Mouse (Mus musculus) large intestine, adult 2 months (tissue): ENCODE measurements around the gene Mrpl52. TPM values are rescaled to one million over a fixed set of nuclear protein-coding genes. Genes with fewer than 3 reads are reported as not detected.

Experiments used
- DNase-seq: peaks from one replicate; pipeline ENCODE4 v3.0.0-alpha.2; 2012; ENCODE audit warnings: low read depth, low spot score
- WGBS: fragments of 180-500 bp; shearing (Covaris S2); methylation state at CpG from one replicate; pipeline ENCODE4 v1.1.7; 2018; 5-methylcytosine and 5-hydroxymethylcytosine counted together
- polyA plus RNA-seq: library from polyadenylated mRNA; depleted of rRNA; stranded (reverse); fragments of >200 nt; gene quantifications from 2 replicates; pipeline ENCODE4 v1.2.3, GENCODE M21; 2012

The Mrpl52 gene
- polyA plus RNA-seq, 1 experiment: 345 TPM

- no peak for DNase-seq
- whole genome bisulfite sequencing: 19% methylated on average over 17 of the region's 17 CpGs
These were observed 16.5 kb upstream of the Mrpl52 start for GRCm38 (mm10) chr14:54409980-54410810.

DNA sequence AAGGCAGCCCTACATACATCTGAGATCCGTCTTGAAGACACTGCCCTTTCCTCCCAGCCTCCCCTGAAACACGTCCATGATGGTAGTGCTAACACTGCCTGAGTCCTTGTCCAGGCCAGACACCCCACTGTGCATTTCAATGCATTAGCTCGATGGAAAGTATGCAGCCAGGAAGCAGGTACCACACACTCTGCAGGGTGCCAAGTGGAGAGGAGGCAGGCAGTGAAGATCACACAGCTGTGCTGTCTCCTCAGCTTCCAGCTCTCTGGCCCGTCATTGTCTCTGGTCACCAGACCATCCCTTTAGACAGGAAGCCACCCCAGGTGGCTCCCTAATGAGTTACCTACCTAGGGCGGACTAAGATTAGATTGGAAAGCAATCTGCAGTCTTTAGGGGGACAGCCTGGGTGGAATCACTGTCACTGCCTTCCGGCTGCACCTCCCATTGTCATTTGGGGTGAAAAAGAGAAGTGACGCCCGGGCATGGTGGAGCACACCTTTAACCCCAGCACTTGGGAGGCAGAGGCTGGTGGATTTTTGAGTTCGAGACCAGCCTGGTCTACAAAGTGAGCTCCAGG lies 14.6 kb upstream of the Mrpl52 start:
- no peak for DNase-seq
- 80% methylated on average over 9 of the region's 9 CpGs for WGBS

- WGBS: 63% methylated on average over 2 of the region's 2 CpGs
- no peak for DNase-seq
These were observed 14.0 kb upstream of the Mrpl52 start for GRCm38 (mm10) chr14:54412629-54413170.

DNA sequence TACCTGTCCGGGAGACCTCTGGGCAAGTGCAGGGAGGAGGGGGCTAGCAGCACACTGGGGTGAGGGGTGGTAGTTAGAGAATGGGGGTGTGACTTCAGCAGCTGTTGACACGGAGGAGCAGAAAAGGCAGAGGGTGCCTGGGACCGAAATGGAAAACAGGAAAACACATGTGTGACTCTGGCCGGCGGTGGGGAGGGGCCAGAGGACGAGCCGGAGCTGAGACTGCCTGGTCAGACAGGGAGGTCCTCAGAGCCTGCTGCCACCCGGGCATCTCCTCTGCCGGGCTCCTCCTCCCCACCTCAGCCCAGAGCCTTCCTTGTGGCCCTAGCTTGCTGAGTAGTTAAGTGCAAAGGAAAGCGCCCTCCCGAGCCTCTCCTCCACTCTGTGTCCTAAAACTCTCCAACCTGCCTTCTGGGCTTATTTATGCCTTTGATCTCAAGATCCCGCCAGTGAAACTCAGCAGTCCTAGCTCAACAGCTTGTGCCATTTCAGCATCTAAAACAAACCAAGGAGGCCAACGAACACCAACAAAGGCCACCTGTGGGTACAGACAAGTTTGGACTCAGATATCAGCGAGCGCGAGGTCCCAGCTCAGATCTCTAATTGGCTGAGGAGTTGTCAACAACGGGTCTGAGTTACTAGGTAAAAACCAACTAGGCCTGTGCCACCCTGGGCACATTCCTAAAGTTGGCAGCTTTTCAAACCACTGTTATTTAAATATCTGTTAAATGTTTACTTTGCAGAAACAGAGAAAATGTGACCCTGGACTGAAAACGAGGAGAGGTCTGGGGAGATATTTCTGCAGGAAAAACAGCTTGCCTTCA lies 12.6 kb upstream of the Mrpl52 start:
- DNase-seq: no peak
- 9% methylated on average over 18 of the region's 18 CpGs for WGBS

DNA sequence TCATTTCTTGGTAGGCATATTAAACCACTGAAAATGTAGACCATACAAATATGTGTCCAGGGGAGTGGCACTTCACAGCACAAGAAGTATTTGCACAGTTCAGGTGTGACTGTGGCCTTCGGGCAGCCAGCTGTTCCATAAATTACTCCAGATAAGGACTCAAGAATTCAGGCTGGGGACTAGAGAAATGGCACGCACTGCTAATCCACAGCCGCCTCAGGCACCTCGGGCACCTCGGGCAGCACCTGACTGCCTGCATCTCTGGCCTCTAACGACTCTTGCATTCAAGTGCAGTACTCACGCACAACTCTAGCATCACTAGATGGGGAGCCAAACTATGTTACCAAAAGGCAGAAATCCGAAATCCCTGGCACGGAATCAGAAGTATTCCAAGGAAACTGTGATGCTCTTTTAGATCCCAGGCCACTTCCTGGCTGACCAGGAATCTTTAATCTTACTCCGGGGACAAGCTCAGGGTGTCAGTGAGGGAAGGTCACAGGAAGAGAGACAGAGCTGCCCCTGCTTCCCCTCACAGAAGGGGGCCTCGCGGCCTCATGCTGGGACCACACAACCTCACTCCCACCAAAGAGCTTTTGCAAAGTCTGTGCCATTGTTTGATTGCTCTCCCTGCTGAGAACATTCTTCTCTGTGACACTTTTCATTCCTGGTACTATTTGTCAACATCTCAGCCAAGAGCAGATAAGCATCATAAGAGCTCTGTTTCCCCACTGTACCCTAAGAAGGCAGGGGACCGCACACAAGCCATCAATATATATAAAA lies 11.3 kb upstream of the Mrpl52 start:
- DNase-seq: no peak
- 32% methylated on average over 13 of the region's 13 CpGs for WGBS

DNA sequence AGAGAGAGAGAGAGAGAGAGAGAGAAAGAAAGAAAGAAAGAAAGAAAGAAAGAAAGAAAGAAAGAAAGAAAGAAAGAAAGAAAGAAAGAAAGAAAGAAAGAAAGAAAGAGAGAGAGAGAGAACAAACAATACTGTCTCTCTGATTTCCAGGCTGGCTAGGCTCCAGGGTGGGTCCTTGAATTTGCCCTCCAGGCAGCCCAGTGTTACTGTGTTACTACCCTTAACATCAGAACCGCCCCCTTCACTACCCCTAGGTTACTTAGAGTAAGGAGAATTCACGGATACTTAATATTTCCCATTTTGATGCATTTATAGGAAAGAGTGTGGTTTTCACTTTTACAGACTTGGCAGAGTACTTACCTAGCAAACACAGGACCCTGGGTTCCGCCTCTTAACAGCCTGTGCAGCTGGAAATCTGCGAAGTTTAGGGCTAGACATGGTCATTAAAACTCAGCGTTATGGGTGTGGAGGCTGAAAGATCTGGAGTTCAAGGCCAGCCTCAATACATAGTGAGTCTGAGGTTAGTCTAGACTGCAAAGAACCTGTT lies 10.4 kb upstream of the Mrpl52 start:
- WGBS: 41% methylated on average over 5 of the region's 5 CpGs
- no peak for DNase-seq

GRCm38 (mm10) chr14:54416830-54417229 lies 9.9 kb upstream of the Mrpl52 start:
- 78% methylated on average over 4 of the region's 4 CpGs for WGBS
- no peak for DNase-seq

DNA sequence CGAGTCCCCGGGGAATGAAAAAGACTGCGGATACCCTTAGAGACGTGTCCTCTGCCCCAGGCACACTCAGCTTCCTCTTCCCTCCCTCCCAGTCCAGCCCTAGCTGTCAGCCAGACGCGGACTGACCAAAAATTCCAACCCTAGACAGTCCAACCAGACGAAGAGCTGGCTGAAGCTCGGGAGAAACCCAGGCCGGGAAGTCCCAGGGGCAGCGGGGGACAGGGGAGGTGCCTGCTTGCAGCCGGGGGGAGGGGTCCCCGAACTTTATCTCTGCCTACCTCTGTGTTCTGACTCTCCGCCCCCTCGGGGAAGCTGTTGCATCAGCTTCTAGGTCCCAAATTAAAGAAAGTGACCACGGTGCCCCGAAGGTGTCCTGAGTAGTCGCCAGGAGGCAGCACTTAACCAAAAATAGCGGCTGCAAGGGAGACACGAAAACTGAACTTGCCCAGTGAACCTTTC lies 9.1 kb upstream of the Mrpl52 start, which contains the start of gene Slc7a7:
Gene Slc7a7 (minus strand): TSS at position 158 of the 459 bp plus-strand sequence.
- no peak for DNase-seq

GRCm38 (mm10) chr14:54421014-54421413 lies 5.7 kb upstream of the Mrpl52 start:
- DNase-seq: no peak
- whole genome bisulfite sequencing: 46% methylated on average over 2 of the region's 2 CpGs

More for the DNA sequence above, 9.1 kb upstream of the Mrpl52 start, which contains the start of gene Slc7a7:
- 62% methylated on average over 19 of the region's 19 CpGs for WGBS

GRCm38 (mm10) chr14:54423406-54423805 lies 3.3 kb upstream of the Mrpl52 start:
- no peak for DNase-seq
- 62% methylated on average over 5 of the region's 5 CpGs for WGBS

DNA sequence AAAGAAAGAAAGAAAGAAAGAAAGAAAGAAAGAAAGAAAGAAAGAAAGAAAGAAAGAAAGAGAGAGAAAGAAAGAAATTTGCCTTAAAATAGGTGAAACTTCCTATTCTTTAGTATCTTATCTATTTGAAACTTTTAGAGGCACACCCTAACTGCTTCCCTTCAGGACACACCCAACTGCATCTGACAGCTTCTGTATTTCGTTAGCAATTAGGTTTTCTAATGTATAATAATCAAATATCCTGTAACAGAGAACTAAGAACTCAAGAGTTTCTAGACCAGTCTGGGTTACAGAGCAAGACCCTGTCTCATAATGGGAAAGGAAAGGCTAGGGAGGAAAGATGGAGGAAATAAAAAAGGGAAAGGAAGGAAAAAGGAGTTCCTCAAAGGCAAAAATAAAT lies 2.1 kb upstream of the Mrpl52 start:
- no peak for DNase-seq
- 29% methylated on average over 1 of the region's 1 CpGs for WGBS

GRCm38 (mm10) chr14:54425540-54425939 lies 1.2 kb upstream of the Mrpl52 start:
- no peak for DNase-seq
- WGBS: 95% methylated on average over 1 of the region's 1 CpGs

DNA sequence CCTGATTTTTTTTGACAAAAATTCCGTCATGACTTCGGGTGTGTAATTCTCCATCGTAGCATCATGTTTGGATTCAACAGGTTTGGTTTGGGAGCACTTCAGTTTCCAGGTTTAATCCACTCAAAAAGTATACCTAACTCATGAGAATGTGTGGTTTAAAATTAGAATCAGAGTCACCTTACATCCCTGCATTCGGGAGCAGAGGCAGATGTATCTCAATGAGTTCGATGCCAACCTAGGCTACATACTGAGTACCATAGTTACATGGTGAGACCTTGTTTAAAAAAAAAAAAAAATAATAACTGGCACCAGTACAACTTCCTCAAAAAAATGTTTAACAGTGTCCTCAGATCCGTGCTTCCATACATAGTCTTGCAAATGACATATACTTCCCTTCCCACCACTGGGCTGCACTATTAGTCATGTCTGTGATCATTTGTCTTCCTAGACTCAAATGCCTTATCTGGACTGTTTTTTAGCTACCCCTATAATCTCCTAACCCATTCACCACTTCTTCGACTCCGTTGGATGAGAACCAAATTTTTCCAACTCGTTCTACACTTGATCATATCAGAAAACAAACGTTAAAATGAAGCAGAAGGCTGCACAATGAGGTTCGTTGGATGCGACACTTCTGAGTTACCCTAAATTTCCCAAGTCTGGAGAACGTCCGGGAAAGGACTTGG lies 563 bp upstream of the Mrpl52 start:
- DNase-seq: no peak
- 31% methylated on average over 14 of the region's 14 CpGs for WGBS

DNA sequence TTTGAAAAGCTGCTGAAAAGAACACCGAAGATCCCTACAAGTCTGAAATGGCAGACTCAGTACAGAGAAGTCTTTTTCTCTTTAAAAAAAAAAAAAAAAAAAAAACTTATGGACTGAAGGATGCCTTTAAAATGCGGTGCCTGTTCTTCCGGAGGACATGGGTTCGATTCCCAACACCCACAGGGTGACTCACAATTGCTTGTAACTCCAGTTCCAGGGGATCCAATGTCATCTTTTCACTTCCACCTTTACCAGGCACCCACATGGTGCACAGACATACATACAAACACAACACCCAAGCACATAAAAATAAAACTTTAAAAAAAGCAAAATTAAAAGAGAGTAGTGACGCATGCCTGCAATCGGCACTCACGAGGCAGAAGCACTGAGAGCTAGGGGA lies 987 bp downstream of the Mrpl52 start:
- 73% methylated on average over 7 of the region's 7 CpGs for WGBS
- no peak for DNase-seq

DNA sequence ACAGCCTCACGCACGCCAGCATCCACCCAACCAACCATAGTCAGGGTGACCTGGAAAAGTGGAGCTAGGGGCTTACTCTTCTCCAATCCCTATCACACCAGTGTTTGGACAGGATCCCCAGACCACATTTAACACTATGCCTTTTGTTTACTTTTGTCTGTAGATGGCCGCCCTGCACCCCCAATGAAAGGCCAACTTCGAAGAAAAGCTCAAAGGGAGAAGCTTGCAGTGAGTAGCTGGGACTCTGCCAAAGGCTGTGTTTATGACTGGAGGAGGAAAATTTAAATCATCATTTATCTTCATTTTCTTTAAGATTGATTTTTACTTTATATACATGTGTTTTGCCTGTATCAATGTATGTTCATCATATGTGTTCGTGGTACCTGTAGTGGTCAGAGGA lies 1.7 kb downstream of the Mrpl52 start:
- WGBS: 83% methylated on average over 5 of the region's 5 CpGs

GRCm38 (mm10) chr14:54429332-54430093 lies 2.8 kb downstream of the Mrpl52 start:
- WGBS: 41% methylated on average over 7 of the region's 7 CpGs
- no peak for DNase-seq

More for the DNA sequence above, 1.7 kb downstream of the Mrpl52 start:
- no peak for DNase-seq

DNA sequence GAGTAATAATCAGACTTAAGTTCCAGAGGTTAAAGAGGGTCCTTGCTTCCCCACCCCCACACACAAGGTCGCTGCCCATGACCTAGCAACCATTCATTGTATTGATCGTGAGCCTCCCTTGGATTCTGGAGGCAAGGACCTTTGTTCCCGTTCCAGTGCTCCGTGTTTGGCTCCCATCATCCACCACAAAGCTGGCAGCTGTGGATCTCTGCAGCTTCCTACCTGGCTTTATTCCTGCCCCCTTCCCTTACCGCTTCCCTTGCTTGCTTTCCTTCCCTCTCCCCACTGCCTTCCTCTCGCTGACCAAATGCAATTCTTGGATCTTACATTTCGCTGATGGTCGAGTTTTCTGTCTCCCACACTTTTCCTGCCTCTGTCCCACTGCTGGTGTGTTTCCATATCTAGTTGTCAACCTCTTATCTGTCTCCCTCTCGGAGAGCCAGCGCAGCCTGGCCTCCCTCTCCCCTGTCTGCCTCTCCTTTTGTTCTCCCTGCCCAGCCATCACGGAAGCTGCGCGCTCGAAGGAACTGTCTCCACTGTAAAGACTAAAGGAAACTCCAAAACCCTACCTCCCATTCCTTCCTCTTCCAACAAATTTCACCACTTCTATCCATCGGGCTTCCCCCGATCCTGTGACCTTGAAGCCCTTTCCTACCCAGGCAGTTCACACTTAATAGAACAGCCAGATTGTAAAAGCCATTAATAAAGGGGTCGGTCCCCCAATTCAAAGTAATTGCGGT lies 3.9 kb downstream of the Mrpl52 start:
- no peak for DNase-seq

More for the DNA sequence above, 3.9 kb downstream of the Mrpl52 start:
- WGBS: 12% methylated on average over 18 of the region's 18 CpGs
